Mouse (Mus musculus) activated CD4-positive, CD25-positive, alpha-beta regulatory T cell (primary cell): Measurements from ENCODE around the gene Smarcd1. TPM values are rescaled to one million over a fixed set of nuclear protein-coding genes. Genes with fewer than 3 reads are reported as not detected.

Source experiments
- polyA plus RNA-seq, 2 experiments: library from polyadenylated mRNA; unstranded; fragments of 100-300 nt; shearing (Covaris generic); gene quantifications; one replicate each; pipeline ENCODE4 v1.2.1; 2017

Smarcd1 gene
- 10 to 100 TPM; 31.0 to 40.1 TPM for polyA plus RNA-seq

GRCm38 (mm10) chr15:99701999-99702900 is at the start of gene Smarcd1:
Gene Smarcd1 (plus strand): TSS chr15:99702129.

GRCm38 (mm10) chr15:99670154-99670821 is 31.6 kb upstream of the Smarcd1 start, which contains the start of gene Asic1:
Gene Asic1 (plus strand): TSS chr15:99670368.

GRCm38 (mm10) chr15:99705440-99706048 is 3.6 kb downstream of the Smarcd1 start, which contains the start of gene Gm17349:
Gene Gm17349 (minus strand): TSS chr15:99705490.

GRCm38 (mm10) chr15:99717386-99718334 is 15.7 kb downstream of the Smarcd1 start, which contains the start of gene Gpd1:
Gene Gpd1 (plus strand): TSS chr15:99717515.

GRCm38 (mm10) chr15:99725341-99726155 is 23.6 kb downstream of the Smarcd1 start, which contains the start of gene Cox14:
Gene Cox14 (plus strand): TSS chr15:99725618.

Other genes with a start within 250 kb of the Smarcd1 start
- gene Nckap5l, start 244.4 kb upstream of the Smarcd1 start, polyA plus RNA-seq: 10 to 100 TPM in 1 of 2 experiments, 1 to 10 TPM in 1; 8.0 to 12.3 TPM
- 10 to 100 TPM; 20.4 to 22.9 TPM for gene Bcdin3d, start 227.4 kb upstream of the Smarcd1 start, polyA plus RNA-seq
- under 1 TPM; 0.01 to 0.20 TPM for gene Faim2, start 174.0 kb upstream of the Smarcd1 start, polyA plus RNA-seq
- not detected for gene Aqp2, start 123.1 kb upstream of the Smarcd1 start, polyA plus RNA-seq
- not detected for gene Aqp5, start 111.3 kb upstream of the Smarcd1 start, polyA plus RNA-seq
- not detected for gene Aqp6, start 100.7 kb upstream of the Smarcd1 start, polyA plus RNA-seq
- gene Racgap1, start 50.5 kb upstream of the Smarcd1 start, polyA plus RNA-seq: 10 to 100 TPM; 59.3 to 62.7 TPM
- gene Asic1, start 31.8 kb upstream of the Smarcd1 start, polyA plus RNA-seq: under 1 TPM; 0.07 to 0.63 TPM
- gene Gm17349, start 3.4 kb downstream of the Smarcd1 start, polyA plus RNA-seq: not detected
- under 1 TPM; 0.14 to 0.36 TPM for gene Gpd1, start 15.4 kb downstream of the Smarcd1 start, polyA plus RNA-seq
- 100 to 1,000 TPM; 133 to 166 TPM for gene Cox14, start 23.5 kb downstream of the Smarcd1 start, polyA plus RNA-seq
- 10 to 100 TPM; 86.7 to 92.1 TPM for gene Cers5, start 70.8 kb downstream of the Smarcd1 start, polyA plus RNA-seq
- 1 to 10 TPM; 1.2 to 1.4 TPM for gene Lima1, start 173.3 kb downstream of the Smarcd1 start, polyA plus RNA-seq